Mouse (Mus musculus): ENCODE measurements at regions not wholly inside any gene's neighbourhood (a gene's known extent, or its start where the extent isn't known, plus 50 kb on each side); places are given as distances from the start of the nearest gene placed in this dataset.
"Not testable (repeated sequence)": the region's sequence is repeated elsewhere in the genome, so short reads cannot be mapped to it uniquely, and the experiment has no call there.

- WGBS (ENCODE audit: insufficient replicate concordance): 69% methylated on average over 6 of the region's 6 CpGs
- H3K9ac ChIP-seq (replicated peaks): no peak overlapping the region
- ATAC-seq (no peak), DNase-seq (no peak)
- H3K27me3 ChIP-seq (ENCODE audit: insufficient read depth, low read length): no peaks in the 10 kb centered on the region
- no peak overlapping the region for H3K4me2 ChIP-seq (ENCODE audit: low read depth, low read length)
- no peak overlapping the region for H3K27ac ChIP-seq (ENCODE audit: low read depth)
- no peak overlapping the region for H3K4me3 ChIP-seq (ENCODE audit: low read depth, low read length)
- TF ChIP-seq EP300 (IDR thresholded peaks at IDR 0.05; ENCODE audit: low read depth) (no peak), CTCF (IDR thresholded peaks at IDR 0.05; ENCODE audit: low read depth) (no peak)
- H3K36me3 ChIP-seq (replicated peaks; ENCODE audit: insufficient read depth, low read length): no peaks in the 10 kb centered on the region
- no peaks in the 10 kb centered on the region for H3K4me1 ChIP-seq (ENCODE audit: insufficient read depth)
- H3K9me3 ChIP-seq (ENCODE audit: low read length): no peaks in the 10 kb centered on the region
Observed at GRCm38 (mm10) chr14:102199430-102199829, 469.7 kb downstream of the Lmo7 start.

DNA sequence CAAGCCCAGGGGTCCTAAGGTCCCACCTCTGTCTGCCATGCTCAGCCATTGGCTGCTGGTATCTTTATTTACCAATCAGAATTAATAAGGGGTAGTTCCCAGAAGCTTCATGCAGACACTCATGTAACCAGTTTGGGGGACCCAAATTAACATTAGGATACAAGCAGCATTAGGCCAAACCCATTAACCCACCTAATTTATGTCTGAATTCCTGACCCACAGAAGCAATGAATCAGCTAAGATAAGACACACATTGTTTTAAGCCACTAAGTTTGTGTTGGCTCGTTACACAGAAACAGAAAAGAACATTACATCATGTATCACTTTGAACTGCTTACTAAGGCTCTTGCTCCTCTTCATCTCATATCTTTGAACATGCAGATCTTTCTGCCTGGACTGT lies 461.0 kb downstream of the Lmo7 start:
- H3K27ac ChIP-seq (ENCODE audit: low read depth): no peak overlapping the region
- H3K4me1 ChIP-seq (ENCODE audit: insufficient read depth): no peaks in the 10 kb centered on the region
- DNase-seq: no peak
- H3K9me3 ChIP-seq (ENCODE audit: low read length): no peaks in the 10 kb centered on the region
- 58% methylated on average over 1 of the region's 1 CpGs for WGBS (ENCODE audit: insufficient replicate concordance)
- no peak overlapping the region for H3K9ac ChIP-seq (replicated peaks)
- no peak for TF ChIP-seq CTCF (IDR thresholded peaks at IDR 0.05; ENCODE audit: low read depth)
- no peak for TF ChIP-seq EP300 (IDR thresholded peaks at IDR 0.05; ENCODE audit: low read depth)
- H3K36me3 ChIP-seq (replicated peaks; ENCODE audit: insufficient read depth, low read length): no peaks in the 10 kb centered on the region
- H3K4me2 ChIP-seq (ENCODE audit: low read depth, low read length): no peak overlapping the region
- H3K27me3 ChIP-seq (ENCODE audit: insufficient read depth, low read length): no peaks in the 10 kb centered on the region
- H3K4me3 ChIP-seq (ENCODE audit: low read depth, low read length): no peak overlapping the region
- ATAC-seq: no peak

DNA sequence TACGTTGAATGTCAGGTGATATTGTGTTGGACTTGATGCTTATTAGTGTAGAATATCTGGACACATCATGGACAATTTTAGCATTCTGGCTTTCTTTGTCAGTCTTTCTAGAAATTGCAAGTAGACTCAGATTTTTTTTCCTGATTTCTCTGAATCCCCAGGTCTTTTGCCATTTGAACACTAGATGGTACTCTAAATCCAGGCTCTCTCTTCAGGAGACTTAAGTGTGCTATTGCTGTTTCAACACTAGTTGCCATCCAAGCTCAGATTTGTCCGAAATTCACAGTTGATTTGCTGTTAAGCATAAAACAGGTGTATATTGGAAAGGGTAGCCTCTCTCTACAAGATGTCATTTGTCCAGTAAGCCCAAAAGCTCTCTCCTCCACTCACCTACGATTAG lies 451.5 kb downstream of the Lmo7 start:
- TF ChIP-seq EP300 (IDR thresholded peaks at IDR 0.05; ENCODE audit: low read depth): no peak
- no peak for ATAC-seq
- H3K4me1 ChIP-seq (ENCODE audit: insufficient read depth): no peaks in the 10 kb centered on the region
- WGBS (ENCODE audit: insufficient replicate concordance): 72% methylated on average over 3 of the region's 3 CpGs
- no peak overlapping the region for H3K27ac ChIP-seq (ENCODE audit: low read depth)
- DNase-seq: no peak
- no peak overlapping the region for H3K4me2 ChIP-seq (ENCODE audit: low read depth, low read length)
- H3K27me3 ChIP-seq (ENCODE audit: insufficient read depth, low read length): no peaks in the 10 kb centered on the region
- H3K9ac ChIP-seq (replicated peaks): no peak overlapping the region
- H3K4me3 ChIP-seq (ENCODE audit: low read depth, low read length): no peak overlapping the region
- no peaks in the 10 kb centered on the region for H3K36me3 ChIP-seq (replicated peaks; ENCODE audit: insufficient read depth, low read length)
- H3K9me3 ChIP-seq (ENCODE audit: low read length): no peaks in the 10 kb centered on the region

GRCm38 (mm10) chr14:102171775-102172174 lies 442.0 kb downstream of the Lmo7 start:
- H3K4me3 ChIP-seq (ENCODE audit: low read depth, low read length): no peak overlapping the region

DNA sequence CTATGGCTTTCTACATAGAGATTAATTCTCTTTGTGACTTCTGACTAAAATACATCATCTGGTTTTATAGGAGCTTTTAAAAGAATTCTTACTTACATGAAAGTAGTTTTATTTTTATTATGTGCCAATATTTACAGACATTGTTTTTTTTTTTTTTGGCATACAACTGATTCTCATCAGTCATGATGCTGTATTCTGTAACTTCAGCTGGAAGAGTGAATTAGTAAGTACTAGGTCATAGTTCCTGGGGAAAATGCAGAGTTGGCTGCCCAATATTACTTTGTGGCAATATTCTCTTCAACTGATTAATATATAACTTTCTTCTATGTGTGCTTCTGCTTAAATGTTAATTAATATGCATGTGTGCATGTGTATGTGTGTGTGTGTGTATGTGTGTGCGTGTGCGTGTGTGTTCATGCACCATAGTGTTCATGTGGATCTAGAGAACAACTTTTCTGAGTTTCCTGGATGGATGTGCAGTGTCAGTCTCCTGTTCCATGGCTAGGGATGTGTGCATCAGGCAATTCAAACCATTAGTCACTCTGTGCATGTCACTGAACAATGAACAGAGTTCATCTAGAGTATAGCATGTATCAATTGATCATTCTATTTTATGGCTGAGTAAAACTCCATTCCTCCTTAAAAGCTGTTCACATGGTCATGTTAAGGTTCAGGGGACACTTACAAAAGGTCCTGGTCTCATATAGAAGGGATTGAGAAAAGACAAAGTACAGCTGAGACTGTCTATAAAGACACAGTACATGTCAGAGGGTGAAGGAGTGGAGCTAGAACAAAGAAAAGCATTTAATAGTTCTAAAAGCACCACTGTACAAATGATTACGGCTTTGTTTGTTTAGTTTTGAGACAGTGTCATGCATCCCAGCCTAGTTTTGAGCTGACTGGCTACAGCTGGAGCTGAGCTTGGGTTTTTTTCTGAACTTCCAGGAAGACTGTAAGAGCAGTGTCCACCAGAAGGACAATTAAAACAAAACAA lies 431.8 kb downstream of the Lmo7 start:
- Histone ChIP-seq H3K27ac (ENCODE audit: low read depth) (no peak overlapping the region), H3K27me3 (ENCODE audit: insufficient read depth, low read length) (no peaks in the 10 kb centered on the region), H3K4me2 (ENCODE audit: low read depth, low read length) (no peak overlapping the region), H3K9ac (replicated peaks) (no peak overlapping the region), H3K36me3 (replicated peaks; ENCODE audit: insufficient read depth, low read length) (no peaks in the 10 kb centered on the region), H3K4me1 (ENCODE audit: insufficient read depth) (no peaks in the 10 kb centered on the region), H3K4me3 (ENCODE audit: low read depth, low read length) (no peak overlapping the region), H3K9me3 (ENCODE audit: low read length) (no peaks in the 10 kb centered on the region)
- TF ChIP-seq EP300 (IDR thresholded peaks at IDR 0.05; ENCODE audit: low read depth) (no peak), CTCF (IDR thresholded peaks at IDR 0.05; ENCODE audit: low read depth) (no peak)
- ATAC-seq (no peak), DNase-seq (no peak)
- 76% methylated on average over 3 of the region's 3 CpGs for WGBS (ENCODE audit: insufficient replicate concordance)

More at GRCm38 (mm10) chr14:102171775-102172174, 442.0 kb downstream of the Lmo7 start:
- Histone ChIP-seq H3K36me3 (replicated peaks; ENCODE audit: insufficient read depth, low read length) (no peaks in the 10 kb centered on the region), H3K9me3 (ENCODE audit: low read length) (no peaks in the 10 kb centered on the region), H3K9ac (replicated peaks) (no peak overlapping the region), H3K4me2 (ENCODE audit: low read depth, low read length) (no peak overlapping the region), H3K27ac (ENCODE audit: low read depth) (no peak overlapping the region), H3K4me1 (ENCODE audit: insufficient read depth) (no peaks in the 10 kb centered on the region), H3K27me3 (ENCODE audit: insufficient read depth, low read length) (no peaks in the 10 kb centered on the region)
- WGBS (ENCODE audit: insufficient replicate concordance): 63% methylated on average over 2 of the region's 2 CpGs
- no peak for TF ChIP-seq CTCF (IDR thresholded peaks at IDR 0.05; ENCODE audit: low read depth)
- TF ChIP-seq EP300 (IDR thresholded peaks at IDR 0.05; ENCODE audit: low read depth): no peak
- DNase-seq: no peak
- no peak for ATAC-seq

DNA sequence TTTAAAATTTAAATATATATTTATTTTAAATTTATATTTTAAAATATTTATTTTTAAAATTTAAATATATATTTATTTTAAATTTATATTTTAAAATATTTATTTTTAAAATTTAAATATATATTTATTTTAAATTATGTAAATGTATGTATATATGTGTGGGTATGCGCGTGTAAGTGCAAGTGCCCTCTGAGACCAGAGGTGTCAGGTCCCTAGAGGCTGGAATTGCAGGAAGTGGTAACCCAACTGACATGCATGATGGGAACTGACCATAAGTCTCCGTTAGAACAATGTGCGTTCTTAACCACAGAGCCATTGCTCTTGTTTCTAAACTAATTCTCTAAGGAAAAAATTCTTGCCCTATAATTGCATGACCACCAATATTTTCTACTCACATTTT lies 420.7 kb downstream of the Lmo7 start:
- H3K4me3 ChIP-seq (ENCODE audit: low read depth, low read length); H3K4me1 ChIP-seq (ENCODE audit: insufficient read depth); H3K4me2 ChIP-seq (ENCODE audit: low read depth, low read length); H3K9me3 ChIP-seq (ENCODE audit: low read length); H3K9ac ChIP-seq (replicated peaks); H3K27me3 ChIP-seq (ENCODE audit: insufficient read depth, low read length); H3K36me3 ChIP-seq (replicated peaks; ENCODE audit: insufficient read depth, low read length); DNase-seq; H3K27ac ChIP-seq (ENCODE audit: low read depth); ATAC-seq: not testable (repeated sequence)
- 75% methylated on average over 4 of the region's 4 CpGs for WGBS (ENCODE audit: insufficient replicate concordance)
